Mouse (Mus musculus) intestine, postnatal 0 days (tissue): ENCODE measurements around the gene Klf2. TPM values are rescaled to one million over a fixed set of nuclear protein-coding genes. Genes with fewer than 3 reads are reported as not detected.

Source experiments
- ATAC-seq: fragments of 200-750 bp; cut with Nextera tagmentation; 2 replicates; pipeline ENCODE4 v1.8.0; 2017; ENCODE audit warnings: mild to moderate bottlenecking, moderate TSS enrichment, moderate library complexity
- H3K27ac ChIP-seq: fragments of 300-500 bp; sonication (generic); 2 replicates; pipeline ENCODE4 v1.5.1; 2014; ENCODE audit warnings: mild to moderate bottlenecking, low read depth, low read length, moderate library complexity
- H3K27me3 ChIP-seq: fragments of 300-500 bp; sonication (generic); replicated peaks from 2 replicates; pipeline ENCODE4 v1.6.1; 2014; ENCODE audit warnings: low read length, mixed read lengths; ENCODE audit not compliant: control insufficient read depth, insufficient read depth
- H3K36me3 ChIP-seq: fragments of 300-500 bp; sonication (generic); 2 replicates; pipeline ENCODE4 v1.6.1; 2014; ENCODE audit warnings: mild to moderate bottlenecking, moderate library complexity; ENCODE audit not compliant: control insufficient read depth, insufficient read depth
- H3K4me1 ChIP-seq: fragments of 300-500 bp; sonication (generic); replicated peaks from 2 replicates; pipeline ENCODE4 v1.6.1; 2014; ENCODE audit warnings: antibody characterized with exemption, low read length, mixed read lengths; ENCODE audit not compliant: control insufficient read depth, insufficient read depth
- H3K4me2 ChIP-seq: fragments of 300-500 bp; sonication (generic); replicated peaks from 2 replicates; pipeline ENCODE4 v1.6.1; 2014; ENCODE audit warnings: low read depth, mild to moderate bottlenecking, moderate library complexity
- H3K4me3 ChIP-seq: fragments of 300-500 bp; sonication (generic); 2 replicates; pipeline ENCODE4 v1.5.1; 2014; ENCODE audit warnings: low read depth, low read length
- H3K9ac ChIP-seq: fragments of 300-500 bp; sonication (generic); 2 replicates; pipeline ENCODE4 v1.6.1; 2014; ENCODE audit warnings: mild to moderate bottlenecking, low read depth, low read length
- H3K9me3 ChIP-seq: fragments of 300-500 bp; sonication (generic); 2 replicates; pipeline ENCODE4 v1.6.1; 2016; ENCODE audit warnings: mixed run types; ENCODE audit not compliant: control insufficient read depth
- CTCF ChIP-seq: sonication (generic); IDR thresholded peaks from 2 replicates; pipeline ENCODE4 v1.5.1; 2016; ENCODE audit warnings: low read depth, mild to moderate bottlenecking, control low read depth, antibody characterized with exemption, moderate library complexity
- WGBS: fragments of 180-500 bp; shearing (Covaris S2); extraction: QIAGEN DNeasy Blood & Tissue Kit; methylation state at CpG from one replicate; pipeline ENCODE4 v1.1.7; 2014; 5-methylcytosine and 5-hydroxymethylcytosine counted together
- polyA plus RNA-seq: library from polyadenylated mRNA; unstranded; fragments of >200 nt; fragmentation: Nextera tagmentation; extraction: Ambion mirVana; gene quantifications from 2 replicates; pipeline ENCODE4 v1.2.1, GENCODE M21; 2015

Gene Klf2
- polyA plus RNA-seq, 1 experiment from 2014 or later = 8.9 TPM

GRCm38 (mm10) chr8:72348956-72349355 lies 30.1 kb downstream of the Klf2 start:
- H3K27me3 ChIP-seq = no peaks in the 10 kb centered on the region
- H3K9ac ChIP-seq = no peak overlapping the region
- no peak overlapping the region for H3K27ac ChIP-seq
- ATAC-seq = no peak
- H3K9me3 ChIP-seq = no peaks in the 10 kb centered on the region
- no peak overlapping the region for H3K4me3 ChIP-seq
- peaks cover 32% of the 10 kb centered on the region; the same call in 1 of the 2 replicates for H3K36me3 ChIP-seq
- no peak for TF ChIP-seq CTCF
- no peak overlapping the region for H3K4me2 ChIP-seq
- WGBS = 87% methylated on average over 1 of the region's 1 CpGs
- no peaks in the 10 kb centered on the region for H3K4me1 ChIP-seq

GRCm38 (mm10) chr8:72349838-72350237 lies 31.0 kb downstream of the Klf2 start:
- no peak overlapping the region for H3K9ac ChIP-seq
- no peak for ATAC-seq

DNA sequence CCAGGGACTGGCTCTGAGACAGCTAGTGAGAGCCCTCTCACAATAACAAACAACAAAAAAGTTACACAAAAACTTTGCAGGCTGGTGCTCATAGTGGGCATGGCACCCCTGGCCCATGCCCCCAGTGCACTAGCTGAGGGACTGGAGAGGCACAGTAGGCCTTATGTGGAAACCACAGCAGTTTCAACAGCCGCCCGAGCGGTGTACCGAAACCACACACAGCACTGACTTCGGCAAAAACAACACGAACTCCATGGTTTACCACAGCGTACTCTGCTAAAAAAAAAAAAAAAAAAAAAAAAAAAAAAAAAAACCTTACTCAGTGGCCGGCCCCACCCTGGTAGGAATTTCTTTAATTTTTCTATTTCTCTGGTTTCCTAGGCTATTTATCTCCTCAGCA lies 31.9 kb downstream of the Klf2 start:
- Histone ChIP-seq H3K27me3 (no peaks in the 10 kb centered on the region), H3K36me3 (peaks cover 30% of the 10 kb centered on the region; the same call in 1 of the 2 replicates), H3K4me1 (no peaks in the 10 kb centered on the region), H3K4me2 (no peak overlapping the region), H3K27ac (no peak overlapping the region), H3K9me3 (no peaks in the 10 kb centered on the region), H3K9ac (no peak overlapping the region), H3K4me3 (no peak overlapping the region)
- TF ChIP-seq CTCF = no peak
- 86% methylated on average over 8 of the region's 8 CpGs for WGBS
- no peak for ATAC-seq

More at GRCm38 (mm10) chr8:72349838-72350237, 31.0 kb downstream of the Klf2 start:
- Histone ChIP-seq H3K4me2 (no peak overlapping the region), H3K4me3 (no peak overlapping the region), H3K9me3 (no peaks in the 10 kb centered on the region), H3K36me3 (peaks cover 32% of the 10 kb centered on the region; the same call in 1 of the 2 replicates), H3K27ac (no peak overlapping the region), H3K4me1 (no peaks in the 10 kb centered on the region), H3K27me3 (no peaks in the 10 kb centered on the region)
- no peak for TF ChIP-seq CTCF
- 85% methylated on average over 9 of the region's 9 CpGs for WGBS

DNA sequence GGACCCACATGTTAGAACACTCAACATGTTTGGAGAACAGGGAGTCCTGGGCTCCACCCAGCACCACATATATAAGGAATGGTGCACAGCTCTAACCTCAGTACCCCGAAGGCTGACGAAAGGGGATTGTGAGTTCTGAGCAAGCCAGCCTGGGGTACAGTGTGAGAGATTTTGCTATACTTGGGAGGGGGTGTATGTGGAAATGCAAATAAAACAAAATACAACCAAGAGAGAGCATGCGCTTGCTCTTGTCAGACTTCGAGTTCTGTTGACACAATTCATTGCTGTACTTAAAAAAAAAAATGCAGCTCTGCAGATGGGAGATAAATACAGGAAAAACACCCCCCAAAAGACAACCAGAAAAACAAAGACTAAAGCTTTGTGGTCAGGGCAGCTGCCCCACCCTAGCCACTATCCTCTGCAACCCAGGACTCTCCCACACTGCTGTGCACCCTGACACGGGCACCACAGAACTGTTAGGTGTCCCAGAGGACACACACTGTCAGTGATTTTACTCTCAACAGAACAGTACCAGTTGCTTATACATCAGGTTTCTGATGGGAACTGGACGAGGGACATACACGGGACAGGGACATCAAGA lies 32.7 kb downstream of the Klf2 start:
- TF ChIP-seq CTCF = no peak
- Histone ChIP-seq H3K27ac (no peak overlapping the region), H3K36me3 (peaks cover 33% of the 10 kb centered on the region), H3K4me1 (no peaks in the 10 kb centered on the region), H3K4me2 (no peak overlapping the region), H3K27me3 (no peaks in the 10 kb centered on the region), H3K4me3 (no peak overlapping the region), H3K9me3 (no peaks in the 10 kb centered on the region), H3K9ac (no peak overlapping the region)
- ATAC-seq = no peak
- 89% methylated on average over 7 of the region's 7 CpGs for WGBS

- Histone ChIP-seq H3K36me3 (peaks cover 38% of the 10 kb centered on the region), H3K4me1 (no peaks in the 10 kb centered on the region), H3K27ac (no peak overlapping the region), H3K27me3 (no peaks in the 10 kb centered on the region), H3K4me3 (no peak overlapping the region), H3K4me2 (no peak overlapping the region), H3K9me3 (no peaks in the 10 kb centered on the region), H3K9ac (no peak overlapping the region)
- TF ChIP-seq CTCF = no peak
- 79% methylated on average over 8 of the region's 8 CpGs for WGBS
- ATAC-seq = no peak
Observed at GRCm38 (mm10) chr8:72352951-72353699, 34.3 kb downstream of the Klf2 start.

- WGBS = 91% methylated on average over 7 of the region's 7 CpGs
- Histone ChIP-seq H3K9me3 (no peaks in the 10 kb centered on the region), H3K4me2 (no peak overlapping the region), H3K9ac (no peak overlapping the region), H3K4me1 (no peaks in the 10 kb centered on the region), H3K27ac (no peak overlapping the region), H3K4me3 (no peak overlapping the region), H3K27me3 (no peaks in the 10 kb centered on the region), H3K36me3 (peaks cover 43% of the 10 kb centered on the region)
- TF ChIP-seq CTCF = no peak
- no peak for ATAC-seq
Observed at GRCm38 (mm10) chr8:72353700-72354045, 34.8 kb downstream of the Klf2 start.
